Mouse (Mus musculus) forebrain, embryonic 12.5 days (tissue): ENCODE measurements around the gene Nfia. TPM values are rescaled to one million over a fixed set of nuclear protein-coding genes. Genes with fewer than 3 reads are reported as not detected.

ENCODE experiments used
- ATAC-seq: fragments of 200-750 bp; cut with Nextera tagmentation; 2 replicates; pipeline ENCODE4 v1.8.0; 2017; ENCODE audit warnings: moderate TSS enrichment; ENCODE audit not compliant: low FRiP score
- H3K27ac ChIP-seq: fragments of 300-500 bp; sonication (generic); 2 replicates; pipeline ENCODE4 v1.5.1; 2016; ENCODE audit warnings: mild to moderate bottlenecking
- H3K27me3 ChIP-seq: fragments of 300-500 bp; sonication (generic); 2 replicates; pipeline ENCODE4 v1.6.1; 2016; ENCODE audit warnings: mild to moderate bottlenecking
- H3K36me3 ChIP-seq: fragments of 300-500 bp; sonication (generic); replicated peaks from 2 replicates; pipeline ENCODE4 v1.6.1; 2016; ENCODE audit warnings: mild to moderate bottlenecking
- H3K4me1 ChIP-seq: fragments of 300-500 bp; sonication (generic); 2 replicates; pipeline ENCODE4 v1.6.1; 2016
- H3K4me2 ChIP-seq: fragments of 300-500 bp; sonication (generic); 2 replicates; pipeline ENCODE4 v1.6.1; 2016; ENCODE audit warnings: mild to moderate bottlenecking, moderate library complexity
- H3K4me3 ChIP-seq: fragments of 300-500 bp; sonication (generic); replicated peaks from 2 replicates; pipeline ENCODE4 v1.5.1; 2016; ENCODE audit warnings: mild to moderate bottlenecking
- H3K9ac ChIP-seq: fragments of 300-500 bp; sonication (generic); 2 replicates; pipeline ENCODE4 v1.6.1; 2016; ENCODE audit warnings: mild to moderate bottlenecking
- H3K9me3 ChIP-seq: fragments of 300-500 bp; sonication (generic); 2 replicates; pipeline ENCODE4 v1.6.1; 2016
- WGBS: fragments of 180-500 bp; shearing (Covaris S2); methylation state at CpG from one replicate; pipeline ENCODE4 v1.1.7; 2016; 5-methylcytosine and 5-hydroxymethylcytosine counted together
- polyA plus RNA-seq: library from polyadenylated mRNA; unstranded; fragments of >200 nt; fragmentation: Nextera tagmentation; extraction: Ambion mirVana; gene quantifications from 2 replicates; pipeline ENCODE4 v1.2.1, GENCODE M21; 2016

Gene Nfia
- polyA plus RNA-seq, 1 experiment from 2014 or later, result 62.1 TPM

DNA sequence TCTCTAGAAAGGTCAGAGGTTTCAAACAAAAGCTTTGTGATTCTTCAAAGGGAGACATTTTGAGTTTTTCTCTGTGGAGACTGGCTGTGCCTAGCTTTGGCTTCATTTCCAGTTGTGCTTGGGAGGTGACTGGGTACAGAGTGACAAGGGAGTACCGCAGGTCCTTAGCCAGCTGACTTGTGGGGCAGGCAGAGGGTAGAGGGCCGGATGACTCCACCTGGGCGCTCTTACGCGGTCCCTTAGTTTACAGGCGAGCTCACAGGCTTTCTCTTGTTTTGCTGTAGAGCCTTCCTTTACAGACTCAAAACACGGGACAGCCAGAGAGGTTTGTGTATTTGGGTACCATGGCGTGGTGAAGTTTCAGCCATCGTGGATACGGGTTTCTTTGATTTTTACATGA is 21.4 kb downstream of the Nfia start:
- H3K9me3 ChIP-seq, result no peaks in the 10 kb centered on the region
- no peak overlapping the region for H3K9ac ChIP-seq
- no peak overlapping the region for H3K4me2 ChIP-seq
- no peak for ATAC-seq
- H3K36me3 ChIP-seq, result peaks cover 11% of the 10 kb centered on the region
- 83% methylated on average over 10 of the region's 10 CpGs for WGBS
- no peaks in the 10 kb centered on the region for H3K27me3 ChIP-seq
- no peak overlapping the region for H3K4me3 ChIP-seq
- no peak overlapping the region for H3K27ac ChIP-seq
- H3K4me1 ChIP-seq, result peaks cover 12% of the 10 kb centered on the region

DNA sequence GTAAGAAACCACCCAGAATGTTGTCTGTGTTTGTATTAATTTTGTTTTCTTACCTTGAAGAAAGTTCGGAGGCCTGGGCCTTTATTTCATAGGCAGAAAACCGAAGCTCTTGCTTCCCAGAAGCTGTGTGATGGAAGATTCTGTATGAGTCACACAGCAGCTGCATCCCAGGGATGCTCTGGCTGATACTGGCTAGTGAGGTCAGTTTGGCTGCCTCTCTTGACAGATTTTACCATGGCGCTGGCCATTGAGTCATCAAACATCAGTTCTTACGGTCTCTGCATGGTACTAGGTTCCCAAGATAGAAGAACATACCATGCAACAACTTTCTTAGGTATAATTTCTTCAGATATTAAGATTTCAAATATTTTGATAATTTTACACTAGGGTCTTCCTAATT is 22.3 kb downstream of the Nfia start:
- no peak overlapping the region for H3K4me2 ChIP-seq
- no peaks in the 10 kb centered on the region for H3K27me3 ChIP-seq
- H3K9me3 ChIP-seq, result no peaks in the 10 kb centered on the region
- WGBS, result 93% methylated on average over 4 of the region's 4 CpGs
- no peak overlapping the region for H3K4me3 ChIP-seq
- peaks cover 11% of the 10 kb centered on the region for H3K36me3 ChIP-seq
- no peak for ATAC-seq
- no peak overlapping the region for H3K9ac ChIP-seq
- H3K4me1 ChIP-seq, result peaks cover 9% of the 10 kb centered on the region
- H3K27ac ChIP-seq, result no peak overlapping the region

DNA sequence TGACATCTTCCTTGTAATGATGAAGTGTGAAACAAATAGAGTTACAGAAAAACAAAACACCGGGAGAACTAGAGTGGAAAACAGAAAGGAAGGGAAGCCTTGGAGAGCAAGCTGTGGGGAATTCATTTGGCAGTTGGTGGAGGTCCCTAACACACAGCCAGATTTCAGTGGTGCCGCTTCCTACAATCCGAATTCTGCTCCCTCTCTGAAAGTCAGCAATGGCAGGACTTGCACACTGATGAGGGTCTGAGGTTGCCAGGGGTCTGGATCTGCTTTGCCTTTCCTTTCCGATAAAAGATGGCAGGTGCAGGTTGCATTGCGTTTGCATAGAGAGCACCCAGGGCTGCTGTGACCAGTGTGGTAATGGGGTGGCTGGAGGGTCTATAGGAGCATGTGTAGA is 23.4 kb downstream of the Nfia start:
- peaks cover 11% of the 10 kb centered on the region for H3K36me3 ChIP-seq

DNA sequence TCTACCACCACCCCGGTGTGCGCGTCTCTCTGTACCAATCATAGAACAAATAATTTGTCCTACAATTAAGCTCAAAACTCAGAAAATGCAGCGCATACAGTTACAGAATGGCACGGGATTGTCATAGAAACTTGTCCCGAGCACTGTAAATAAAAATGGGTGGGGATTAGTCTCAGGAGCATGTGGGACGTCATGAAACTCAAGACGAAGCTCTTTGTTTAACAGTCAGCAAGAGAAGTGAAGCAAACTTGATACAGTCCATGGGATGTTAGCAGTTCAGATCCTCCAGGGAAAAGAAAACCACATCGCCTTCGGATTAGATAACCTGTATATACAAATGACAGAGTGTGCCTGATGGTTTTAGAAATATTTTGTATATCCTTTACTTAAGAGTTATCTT is 24.0 kb downstream of the Nfia start:
- no peak overlapping the region for H3K27ac ChIP-seq
- H3K4me2 ChIP-seq, result no peak overlapping the region
- no peak for ATAC-seq
- 72% methylated on average over 10 of the region's 10 CpGs for WGBS
- H3K9me3 ChIP-seq, result no peaks in the 10 kb centered on the region
- H3K9ac ChIP-seq, result no peak overlapping the region
- no peaks in the 10 kb centered on the region for H3K27me3 ChIP-seq
- peaks cover 13% of the 10 kb centered on the region for H3K36me3 ChIP-seq
- no peak overlapping the region for H3K4me3 ChIP-seq
- H3K4me1 ChIP-seq, result peaks cover 6% of the 10 kb centered on the region

More for the DNA sequence above, 23.4 kb downstream of the Nfia start:
- H3K27ac ChIP-seq, result no peak overlapping the region
- no peaks in the 10 kb centered on the region for H3K9me3 ChIP-seq
- peaks cover 9% of the 10 kb centered on the region for H3K4me1 ChIP-seq
- WGBS, result 84% methylated on average over 5 of the region's 5 CpGs
- H3K9ac ChIP-seq, result no peak overlapping the region
- H3K27me3 ChIP-seq, result no peaks in the 10 kb centered on the region
- H3K4me2 ChIP-seq, result no peak overlapping the region
- no peak overlapping the region for H3K4me3 ChIP-seq
- ATAC-seq, result no peak

DNA sequence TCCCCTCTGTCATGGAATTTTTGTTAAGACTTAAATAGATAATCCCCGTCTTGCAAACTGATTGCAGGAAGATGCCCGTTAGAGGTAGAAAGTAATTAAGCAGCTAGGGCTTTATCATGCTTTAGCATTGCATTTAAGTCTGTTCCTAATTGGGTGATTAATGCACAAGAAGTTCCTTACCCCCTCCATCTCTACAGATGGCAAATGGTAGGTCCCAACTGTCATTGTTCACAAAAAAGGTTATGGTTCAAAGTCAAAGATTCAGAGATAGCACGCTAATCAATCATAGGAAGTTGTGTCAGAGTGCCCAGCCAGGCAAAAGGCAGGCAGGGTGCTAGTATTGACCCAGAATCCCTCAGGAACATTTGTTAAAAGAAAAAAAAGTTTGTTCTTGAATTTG is 31.3 kb downstream of the Nfia start:
- no peak overlapping the region for H3K27ac ChIP-seq
- WGBS, result 42% methylated on average over 3 of the region's 3 CpGs

DNA sequence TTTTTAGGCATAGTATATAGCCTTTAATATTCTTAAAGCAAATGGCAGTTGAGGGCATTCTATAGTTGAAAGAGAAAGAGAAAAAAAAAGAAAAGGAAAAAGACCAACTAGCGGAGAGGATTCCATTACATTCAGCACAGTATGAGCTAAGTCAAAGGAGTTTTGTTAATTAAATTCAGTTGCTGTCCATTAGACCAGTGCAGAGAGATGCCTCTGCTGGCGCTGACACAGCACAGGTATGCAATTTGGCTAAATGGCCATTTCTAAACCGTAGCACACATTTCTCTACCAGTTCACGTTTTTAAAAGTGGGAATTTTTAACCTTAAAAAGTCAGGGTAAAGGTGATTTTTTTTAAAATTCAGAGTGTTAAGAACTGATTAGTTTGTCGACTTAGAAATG is 32.1 kb downstream of the Nfia start:
- Histone ChIP-seq H3K4me1 (peaks cover 27% of the 10 kb centered on the region), H3K4me2 (no peak overlapping the region), H3K36me3 (peaks cover 15% of the 10 kb centered on the region), H3K9ac (no peak overlapping the region), H3K9me3 (no peaks in the 10 kb centered on the region), H3K27me3 (no peaks in the 10 kb centered on the region), H3K27ac (no peak overlapping the region), H3K4me3 (no peak overlapping the region)
- 66% methylated on average over 5 of the region's 5 CpGs for WGBS
- no peak for ATAC-seq

More for the DNA sequence above, 31.3 kb downstream of the Nfia start:
- Histone ChIP-seq H3K36me3 (peaks cover 15% of the 10 kb centered on the region), H3K9me3 (no peaks in the 10 kb centered on the region), H3K4me1 (peaks cover 25% of the 10 kb centered on the region), H3K4me3 (no peak overlapping the region), H3K9ac (no peak overlapping the region), H3K27me3 (no peaks in the 10 kb centered on the region), H3K4me2 (no peak overlapping the region)
- no peak for ATAC-seq

DNA sequence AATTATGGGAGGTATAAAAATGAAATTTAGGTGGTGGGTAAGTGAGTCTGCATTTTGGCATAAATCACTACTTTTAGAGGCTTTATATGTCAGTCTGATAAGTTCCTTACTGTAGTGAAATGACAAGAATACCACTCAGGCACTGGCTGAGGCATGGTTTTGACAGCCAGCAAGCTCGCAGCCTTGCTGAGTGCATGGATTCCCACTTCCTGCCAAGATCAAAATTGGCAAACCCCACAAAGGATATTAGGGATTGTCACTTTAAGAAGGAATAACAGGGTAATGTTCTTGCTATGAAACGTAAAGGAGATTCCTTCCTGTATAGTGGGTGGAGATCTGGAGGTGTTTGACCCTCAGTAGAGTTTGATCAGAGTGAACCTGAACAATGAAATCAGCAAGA is 32.7 kb downstream of the Nfia start:
- 41% methylated on average over 2 of the region's 2 CpGs for WGBS
- peaks cover 33% of the 10 kb centered on the region for H3K4me1 ChIP-seq
- H3K4me3 ChIP-seq, result no peak overlapping the region
- no peak overlapping the region; the same call in 1 of the 2 replicates for H3K4me2 ChIP-seq
- H3K27ac ChIP-seq, result 0 out of 2 replicates have a peak overlapping the region, but pooled peaks have one; percentile 36
- no peak overlapping the region for H3K9ac ChIP-seq
- no peak for ATAC-seq
- no peaks in the 10 kb centered on the region for H3K27me3 ChIP-seq
- H3K36me3 ChIP-seq, result peaks cover 15% of the 10 kb centered on the region
- H3K9me3 ChIP-seq, result no peaks in the 10 kb centered on the region

DNA sequence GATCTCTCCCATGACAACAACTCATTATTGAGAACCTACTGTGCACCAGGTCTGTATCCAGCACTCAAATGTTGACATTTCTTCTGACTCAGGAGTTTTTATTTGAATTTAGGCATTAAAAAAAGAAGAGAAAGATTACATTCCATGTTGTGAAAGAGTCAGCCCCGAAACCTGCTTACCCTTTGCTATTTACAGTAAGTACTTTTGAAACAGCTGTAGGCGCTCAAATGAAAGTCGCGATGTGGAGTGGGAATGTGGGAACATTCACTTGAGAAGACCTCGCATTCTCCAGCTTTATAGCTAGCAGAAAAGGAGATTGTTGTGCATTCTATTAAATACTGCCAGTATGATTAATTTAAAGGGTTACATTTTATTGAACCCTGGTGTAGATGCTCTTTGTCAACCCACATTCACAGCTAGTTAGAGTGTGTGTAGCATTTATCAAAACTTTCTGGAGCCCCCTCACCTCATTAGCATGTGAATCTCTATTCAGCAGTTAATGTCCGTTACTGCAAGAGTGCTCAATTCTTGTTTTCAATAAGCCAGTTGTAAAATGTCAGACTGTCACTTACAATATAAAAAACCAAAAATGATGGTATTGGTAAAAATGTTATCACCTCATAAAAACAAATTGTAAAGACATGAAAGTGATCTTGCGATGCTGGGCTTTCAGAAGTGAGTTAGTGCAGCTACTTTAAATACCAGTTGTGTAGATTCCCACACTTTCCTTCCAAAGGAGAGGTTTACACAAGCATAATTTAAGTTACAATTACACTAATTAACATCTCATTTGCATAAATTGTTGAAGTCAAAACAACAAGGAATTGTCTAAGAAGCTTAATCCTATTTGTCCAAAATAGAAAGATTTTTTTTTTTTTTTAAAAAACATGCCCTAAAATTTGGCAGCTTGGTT is 33.6 kb downstream of the Nfia start:
- peaks cover 15% of the 10 kb centered on the region for H3K36me3 ChIP-seq
- peaks cover 34% of the 10 kb centered on the region for H3K4me1 ChIP-seq
- peak; percentile 86 for ATAC-seq
- no peak overlapping the region for H3K9ac ChIP-seq
- H3K9me3 ChIP-seq, result no peaks in the 10 kb centered on the region
- H3K4me3 ChIP-seq, result no peak overlapping the region
- WGBS, result 25% methylated on average over 7 of the region's 7 CpGs
- no peak overlapping the region for H3K27ac ChIP-seq
- no peaks in the 10 kb centered on the region for H3K27me3 ChIP-seq
- H3K4me2 ChIP-seq, result peak overlapping the region; percentile 10; the same call in 1 of the 2 replicates

DNA sequence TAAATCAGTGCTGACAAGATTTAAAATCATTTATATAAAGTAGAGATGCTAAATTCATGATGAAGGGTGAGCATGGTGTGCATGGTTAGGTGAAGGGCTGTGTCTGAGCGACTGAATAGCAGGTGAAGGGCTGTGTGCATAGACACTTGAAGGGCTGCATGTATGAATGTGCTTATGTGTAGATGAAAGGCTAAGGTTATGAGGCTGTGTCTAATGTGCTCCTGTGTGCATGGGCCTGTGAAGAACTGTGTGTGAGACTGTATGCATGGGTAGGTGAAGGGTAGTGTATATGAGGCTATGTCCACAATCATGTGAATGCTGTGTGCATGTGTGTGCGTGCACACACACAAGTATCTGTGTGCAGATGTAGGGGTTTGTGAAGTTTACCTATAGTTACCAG is 34.4 kb downstream of the Nfia start:
- H3K9ac ChIP-seq, result no peak overlapping the region
- H3K4me1 ChIP-seq, result peaks cover 34% of the 10 kb centered on the region
- 0 out of 2 replicates have a peak overlapping the region, but pooled peaks have one; percentile 25 for H3K27ac ChIP-seq
- no peak overlapping the region for H3K4me3 ChIP-seq
- 70% methylated on average over 2 of the region's 2 CpGs for WGBS
- H3K9me3 ChIP-seq, result no peaks in the 10 kb centered on the region
- H3K4me2 ChIP-seq, result no peak overlapping the region
- no peak for ATAC-seq
- peaks cover 9% of the 10 kb centered on the region; the same call in 1 of the 2 replicates for H3K36me3 ChIP-seq
- H3K27me3 ChIP-seq, result no peaks in the 10 kb centered on the region

DNA sequence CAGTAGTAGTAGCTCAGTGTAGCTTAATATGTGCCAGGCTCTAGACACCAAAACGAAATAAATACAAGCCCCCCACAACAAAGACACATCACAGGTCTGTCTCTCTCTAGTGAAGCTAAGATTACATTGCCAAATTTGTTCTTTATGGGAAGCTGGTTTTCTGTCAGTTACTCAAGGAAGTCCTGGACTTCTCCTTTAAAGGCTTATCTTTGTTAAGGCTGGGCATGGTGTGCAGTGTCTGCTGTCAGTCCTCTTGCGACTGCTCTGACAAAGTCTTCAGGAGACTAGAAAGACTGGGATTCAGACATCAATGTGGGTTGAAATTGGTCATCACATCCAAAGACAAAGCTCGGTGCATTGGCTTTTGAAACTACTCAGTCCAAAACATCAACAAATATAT is 36.4 kb downstream of the Nfia start:
- Histone ChIP-seq H3K27me3 (no peaks in the 10 kb centered on the region), H3K4me2 (no peak overlapping the region), H3K9ac (no peak overlapping the region), H3K27ac (no peak overlapping the region), H3K4me1 (peaks cover 29% of the 10 kb centered on the region), H3K4me3 (no peak overlapping the region), H3K36me3 (no peaks in the 10 kb centered on the region; the same call in 1 of the 2 replicates), H3K9me3 (no peaks in the 10 kb centered on the region)
- 79% methylated on average over 3 of the region's 3 CpGs for WGBS
- no peak for ATAC-seq

DNA sequence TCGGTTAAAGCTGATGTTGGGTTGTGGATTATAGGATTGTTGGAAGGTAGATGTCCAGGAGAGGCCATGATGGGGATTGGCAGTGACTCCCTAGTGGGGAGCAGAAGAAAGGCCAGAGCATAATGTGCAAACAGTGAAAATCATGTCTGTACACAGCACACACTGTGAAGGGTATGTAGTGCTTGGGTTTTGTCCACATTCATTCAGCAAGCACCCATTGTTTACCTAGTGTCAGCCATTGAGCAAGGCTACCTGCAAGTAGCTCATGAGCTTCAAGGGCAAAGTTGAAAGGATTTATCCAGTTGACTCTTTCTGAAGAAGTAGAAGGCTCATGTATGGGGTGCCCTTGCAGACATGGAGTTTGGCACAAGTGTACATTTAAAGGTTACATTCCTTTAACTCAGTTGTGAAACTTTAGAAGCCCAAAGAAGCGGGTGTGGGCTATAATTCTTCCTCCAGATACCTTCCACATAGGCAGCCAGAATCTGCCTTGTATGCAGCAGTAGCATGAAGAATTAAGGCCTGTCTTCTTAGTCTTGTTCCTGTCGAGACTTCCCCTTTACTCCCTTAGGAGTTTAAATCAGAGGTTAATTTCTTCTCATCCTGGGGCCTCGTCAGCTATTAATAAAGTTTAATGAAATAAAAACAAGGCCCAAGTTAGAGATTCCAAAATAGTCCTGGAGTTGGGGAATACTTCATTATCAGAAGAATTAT is 37.2 kb downstream of the Nfia start:
- no peaks in the 10 kb centered on the region for H3K27me3 ChIP-seq
- H3K9me3 ChIP-seq, result no peaks in the 10 kb centered on the region
- no peaks in the 10 kb centered on the region; the same call in 1 of the 2 replicates for H3K36me3 ChIP-seq
- no peak overlapping the region for H3K27ac ChIP-seq
- H3K9ac ChIP-seq, result no peak overlapping the region
- peaks cover 26% of the 10 kb centered on the region for H3K4me1 ChIP-seq
- no peak overlapping the region for H3K4me2 ChIP-seq
- no peak for ATAC-seq
- H3K4me3 ChIP-seq, result no peak overlapping the region
- WGBS, result 79% methylated on average over 4 of the region's 4 CpGs

DNA sequence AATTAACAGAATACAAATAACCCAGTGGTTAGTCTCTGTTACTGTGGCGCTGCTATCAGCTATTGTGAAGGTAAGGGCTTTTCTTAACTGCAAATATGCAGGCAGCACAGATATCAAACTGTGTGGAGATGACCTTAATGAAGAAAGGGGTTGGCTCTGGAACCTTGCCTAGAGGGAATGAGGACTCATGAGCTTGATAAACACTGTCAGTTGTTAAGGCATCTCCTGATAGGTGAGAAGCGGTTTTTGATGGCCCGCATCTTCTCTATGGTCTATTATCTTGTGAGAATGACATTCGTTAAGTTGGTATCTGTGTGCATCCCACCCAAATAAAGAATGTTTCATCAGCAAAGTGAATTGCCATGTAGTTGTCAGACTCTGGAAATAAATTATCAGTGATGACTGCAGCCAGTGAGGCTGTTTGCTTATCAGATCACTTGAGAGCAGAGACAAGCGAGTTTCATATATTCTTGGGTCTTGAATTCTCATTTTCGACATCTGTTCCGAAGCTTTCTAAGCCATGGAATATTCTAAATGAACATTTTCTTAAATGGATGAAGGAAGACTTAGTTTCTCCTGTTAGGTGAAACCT is 37.9 kb downstream of the Nfia start:
- peaks cover 3% of the 10 kb centered on the region; the same call in 1 of the 2 replicates for H3K36me3 ChIP-seq
- H3K4me3 ChIP-seq, result no peak overlapping the region
- no peaks in the 10 kb centered on the region for H3K27me3 ChIP-seq
- 80% methylated on average over 7 of the region's 7 CpGs for WGBS
- no peak for ATAC-seq
- peaks cover 23% of the 10 kb centered on the region for H3K4me1 ChIP-seq
- no peak overlapping the region for H3K4me2 ChIP-seq
- no peaks in the 10 kb centered on the region for H3K9me3 ChIP-seq
- no peak overlapping the region for H3K9ac ChIP-seq
- H3K27ac ChIP-seq, result no peak overlapping the region
